Mouse (Mus musculus) embryo, embryonic 10 days (tissue): ENCODE measurements at regions not wholly inside any gene's neighbourhood (a gene's known extent, or its start where the extent isn't known, plus 50 kb on each side); places are given as distances from the start of the nearest gene placed in this dataset.

Source experiments
- DNase-seq: peaks from one replicate; pipeline ENCODE4 v3.0.0-alpha.2; 2015; ENCODE audit warnings: low spot score

DNA sequence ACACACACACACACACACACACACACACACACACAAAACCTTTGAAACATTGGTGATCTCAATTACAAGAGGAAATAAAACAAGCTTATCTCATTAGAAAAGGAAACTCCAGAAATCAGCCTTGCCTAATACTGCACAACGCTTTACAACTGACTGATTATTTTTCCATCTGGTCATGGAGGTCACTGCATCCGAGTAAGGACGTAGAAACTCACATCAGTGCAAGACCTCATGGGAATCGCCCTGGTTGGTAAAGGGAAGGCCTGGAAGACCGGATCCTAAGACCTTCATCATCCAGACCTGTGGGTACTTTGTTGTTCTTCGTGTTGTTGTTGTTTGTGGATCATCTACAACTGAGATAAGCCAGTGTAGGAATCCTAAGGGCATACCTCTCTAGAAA is 77.8 kb upstream of the Sestd1 start:
- no peak for DNase-seq

DNA sequence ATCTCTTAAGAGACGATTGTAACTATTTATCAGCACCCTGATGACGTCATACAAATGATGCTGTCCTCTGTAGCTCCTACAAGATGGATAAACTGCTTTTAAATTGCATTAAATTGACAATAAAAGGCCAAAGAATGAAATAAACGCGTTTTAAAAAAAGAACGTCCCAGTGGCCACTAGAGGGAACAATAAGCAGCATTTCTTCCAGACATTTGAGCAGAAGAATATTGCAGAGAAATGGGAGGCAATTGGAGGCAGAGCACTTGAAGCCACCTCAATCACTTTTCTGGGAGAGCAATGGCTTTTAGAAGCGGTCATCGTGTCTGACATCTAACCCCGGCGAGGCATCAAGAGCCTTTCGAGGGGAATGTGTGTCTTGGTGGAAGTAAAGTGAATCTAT is 76.4 kb upstream of the Sestd1 start:
- no peak for DNase-seq

DNA sequence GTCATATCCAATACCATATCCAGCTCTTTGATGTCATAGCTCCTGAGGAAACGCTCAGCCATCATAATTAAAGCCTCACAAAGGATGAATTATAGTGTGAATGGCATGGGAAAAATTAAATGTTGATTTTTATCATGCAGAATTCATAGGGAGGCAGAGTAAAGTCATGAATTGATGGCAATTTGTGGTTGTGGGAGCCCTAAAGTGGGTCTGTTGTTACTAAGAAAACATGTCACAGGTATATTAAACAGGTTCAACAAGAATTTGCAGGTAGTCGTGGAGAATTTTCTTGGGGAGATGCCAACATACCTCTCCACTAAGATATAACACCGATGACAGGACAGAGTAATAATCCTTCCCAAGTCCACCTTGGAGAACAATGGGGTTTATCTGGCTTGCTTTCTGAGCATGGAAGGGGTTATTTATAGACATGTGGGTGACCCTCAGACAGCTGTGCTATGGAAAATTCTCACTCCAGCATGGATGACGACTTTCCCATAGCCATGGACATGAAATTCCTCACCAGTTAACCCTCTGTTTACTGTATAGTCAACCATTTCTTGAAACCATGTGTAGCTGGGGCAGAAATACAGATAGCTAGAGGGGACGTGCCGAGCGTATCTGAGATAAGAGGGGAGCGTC is 71.7 kb upstream of the Sestd1 start:
- DNase-seq, result no peak

DNA sequence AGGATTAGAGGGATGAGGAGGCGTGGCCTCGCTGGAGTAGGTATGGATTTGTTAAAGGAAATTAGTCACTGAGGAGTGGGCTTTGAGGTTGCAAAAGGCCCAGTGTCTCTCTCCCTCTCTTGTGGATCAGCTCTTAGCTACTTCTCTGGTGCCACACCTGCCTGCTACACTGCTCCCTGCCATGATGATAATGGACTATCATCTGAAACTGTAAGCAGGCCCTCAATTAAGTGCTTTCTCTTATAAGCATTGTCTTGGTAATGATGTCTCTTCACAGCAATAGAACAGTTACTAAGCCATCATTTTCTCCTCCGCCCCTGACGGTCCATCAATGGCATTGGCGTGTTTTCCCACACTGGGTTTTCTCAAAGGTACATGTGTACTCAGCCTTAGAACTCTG is 66.6 kb upstream of the Sestd1 start:
- no peak for DNase-seq

DNA sequence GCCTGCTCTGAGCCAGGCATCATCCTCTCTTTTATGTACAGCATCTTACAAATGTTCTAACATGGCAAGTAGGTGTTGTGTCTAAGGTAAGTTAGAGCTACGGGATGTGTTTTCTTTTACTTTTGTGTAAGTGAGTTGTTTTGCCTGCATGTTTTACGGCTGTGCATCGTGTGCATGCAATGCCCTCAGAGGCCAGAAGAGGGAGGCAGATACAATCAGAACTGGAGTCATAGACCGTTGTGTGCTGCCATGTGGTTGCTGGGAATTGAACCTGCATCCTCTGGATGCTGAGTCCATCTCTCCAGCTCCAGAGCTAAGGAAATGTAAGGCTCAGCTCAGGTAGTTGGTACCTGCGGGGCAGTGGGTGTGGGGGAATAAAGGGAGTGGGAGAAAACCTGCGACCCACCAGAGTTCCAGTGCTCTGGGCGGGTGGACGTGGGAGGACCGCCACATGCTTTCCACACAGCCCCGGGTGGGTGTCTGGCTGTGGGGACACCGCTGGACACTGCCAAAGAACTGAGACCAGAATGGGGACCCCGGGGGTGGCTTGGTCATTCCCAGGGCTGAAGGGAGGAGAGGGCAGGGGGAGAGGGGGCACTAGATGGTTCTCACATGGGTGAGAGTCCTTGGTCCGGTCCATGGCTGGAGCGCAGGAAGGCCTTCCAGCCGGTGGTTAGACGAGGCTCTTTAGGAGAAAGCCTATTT is 63.5 kb upstream of the Sestd1 start:
- no peak for DNase-seq

DNA sequence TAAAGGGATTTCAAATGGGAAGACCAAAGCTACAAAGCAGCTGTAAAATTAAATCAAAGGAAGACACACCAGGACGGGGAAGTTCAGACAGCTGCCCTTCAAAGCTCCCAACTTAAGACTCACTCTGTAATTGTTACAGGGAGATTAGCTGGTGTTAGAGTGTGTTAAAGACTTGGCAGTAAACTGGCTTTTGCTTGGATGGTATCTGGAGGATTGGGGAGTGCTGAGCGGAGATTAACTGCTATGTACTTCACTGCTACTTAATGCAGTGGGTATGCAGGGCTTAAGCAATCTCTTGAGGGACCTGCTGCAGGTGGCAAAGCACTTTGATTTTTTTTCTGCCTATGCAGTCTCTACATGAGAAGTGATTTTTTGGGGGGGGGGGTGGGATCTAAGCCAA is 62.0 kb upstream of the Sestd1 start:
- DNase-seq, result no peak

DNA sequence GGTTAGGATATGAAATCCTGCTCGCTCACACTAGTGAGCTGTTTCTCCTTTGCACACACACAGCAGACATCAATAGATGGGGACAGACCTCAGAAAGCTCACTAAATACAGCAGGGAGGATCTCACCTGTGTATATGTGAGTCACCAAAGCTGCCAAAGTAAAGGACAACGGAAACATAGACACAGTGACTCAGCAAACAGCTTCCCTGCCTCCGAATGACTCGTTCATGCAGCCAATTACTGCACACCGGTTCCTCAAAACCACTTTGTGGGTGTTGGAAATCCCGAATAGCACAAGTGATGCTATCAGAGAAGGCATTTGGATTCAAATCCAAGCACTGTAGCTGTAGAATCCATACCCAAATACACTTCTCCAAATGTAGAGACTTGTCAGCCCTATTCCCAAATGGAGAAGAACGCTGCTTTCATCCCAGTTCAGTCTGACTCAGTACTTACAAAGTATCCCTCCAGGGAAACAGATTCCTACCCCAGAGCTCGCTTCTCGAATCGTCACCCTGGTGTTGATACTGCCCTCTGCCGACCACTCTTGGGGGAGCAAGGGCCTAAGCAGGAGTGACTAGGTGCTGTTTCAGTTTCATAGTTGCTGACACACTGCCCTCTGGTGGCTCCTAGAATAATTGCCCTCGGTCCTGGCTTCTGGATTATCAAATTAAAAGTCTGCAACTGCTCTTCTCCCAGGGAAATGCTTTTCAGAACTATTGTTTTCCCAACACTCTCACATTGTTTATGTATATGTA is 61.4 kb upstream of the Sestd1 start:
- peak; percentile 95 for DNase-seq

DNA sequence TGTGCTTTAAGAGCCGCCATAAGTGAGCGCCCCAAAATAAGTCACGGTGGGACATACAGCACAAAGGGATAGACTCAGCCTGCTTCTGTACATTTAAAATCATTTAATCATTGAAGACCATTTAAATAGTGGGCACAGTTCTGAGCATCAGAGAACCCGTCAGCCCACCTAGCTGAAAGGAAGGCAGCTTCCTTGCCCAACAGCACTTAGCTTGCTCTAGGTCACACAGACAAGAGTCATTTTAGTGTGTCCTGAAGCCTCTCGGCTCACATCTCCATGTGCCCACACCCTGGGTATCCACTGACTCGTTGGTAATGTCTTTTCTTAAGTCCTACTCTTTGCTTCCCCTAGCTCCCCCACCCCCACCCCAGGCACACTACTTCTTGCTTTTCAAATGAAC is 59.7 kb upstream of the Sestd1 start:
- DNase-seq, result no peak

DNA sequence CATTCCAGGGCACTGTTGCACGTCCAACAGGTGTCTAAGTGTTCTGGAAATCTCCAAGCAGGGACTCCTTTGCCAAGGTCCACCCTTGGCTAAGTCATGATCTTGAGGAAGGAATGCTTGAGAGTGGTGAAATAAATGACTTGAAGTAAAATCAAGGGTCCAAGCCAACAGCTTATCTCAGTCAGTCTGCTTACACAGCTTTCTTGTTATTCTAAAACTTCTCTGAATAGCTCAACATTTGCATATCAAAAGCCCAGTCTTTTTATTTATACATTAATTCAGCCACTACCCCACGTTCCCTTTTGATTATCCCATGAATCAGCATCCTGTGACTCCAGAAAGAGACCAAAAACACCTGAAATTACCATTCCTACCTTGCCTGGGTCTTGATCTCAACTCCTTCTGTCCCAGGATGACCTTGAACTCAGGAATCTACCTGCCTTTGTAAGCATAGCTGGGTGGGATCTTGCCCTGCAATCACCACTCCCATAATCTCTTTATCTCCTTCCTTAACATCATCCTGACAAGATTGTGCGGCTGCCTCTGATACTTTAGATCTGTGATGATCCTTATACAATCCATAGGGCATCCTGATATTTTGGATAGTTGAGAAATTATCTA is 57.5 kb upstream of the Sestd1 start:
- DNase-seq, result no peak

DNA sequence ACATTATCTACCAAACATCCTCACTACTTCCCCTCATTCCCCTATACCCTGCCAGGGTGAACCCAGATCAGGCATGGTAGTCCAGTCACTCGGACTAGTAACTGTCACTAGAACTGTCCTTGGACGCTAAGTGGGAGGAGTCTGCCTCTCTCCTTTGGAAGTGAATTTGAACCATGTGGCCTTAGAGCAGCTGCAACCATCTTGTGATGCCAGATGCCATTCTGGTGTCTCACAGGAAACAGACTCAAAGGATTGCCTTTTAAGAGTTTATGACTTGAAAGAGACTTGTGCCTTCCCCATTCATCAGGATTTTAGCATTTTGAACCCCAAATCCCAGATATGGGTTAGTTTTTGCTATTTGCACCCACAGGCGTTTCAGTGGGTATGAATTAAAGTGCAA is 56.9 kb upstream of the Sestd1 start:
- no peak for DNase-seq

DNA sequence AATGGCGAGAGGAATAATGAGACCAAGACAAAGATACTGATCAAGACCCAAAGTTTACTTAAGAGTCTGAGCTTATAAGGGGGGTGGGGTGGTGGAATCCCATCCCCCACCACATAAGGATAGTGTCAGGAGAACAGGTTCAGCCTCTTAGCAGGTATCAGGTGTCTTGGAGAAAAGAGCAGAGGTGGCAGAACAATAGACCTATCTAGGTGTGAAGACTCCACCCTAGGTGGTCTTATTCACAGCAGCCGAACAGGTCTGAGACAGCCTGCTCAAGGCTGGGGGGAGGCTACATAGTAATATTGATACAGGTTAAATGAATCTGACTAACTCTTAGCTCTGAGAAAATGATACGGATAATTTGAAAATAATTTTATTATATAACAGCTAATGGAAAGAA is 56.4 kb upstream of the Sestd1 start:
- no peak for DNase-seq

DNA sequence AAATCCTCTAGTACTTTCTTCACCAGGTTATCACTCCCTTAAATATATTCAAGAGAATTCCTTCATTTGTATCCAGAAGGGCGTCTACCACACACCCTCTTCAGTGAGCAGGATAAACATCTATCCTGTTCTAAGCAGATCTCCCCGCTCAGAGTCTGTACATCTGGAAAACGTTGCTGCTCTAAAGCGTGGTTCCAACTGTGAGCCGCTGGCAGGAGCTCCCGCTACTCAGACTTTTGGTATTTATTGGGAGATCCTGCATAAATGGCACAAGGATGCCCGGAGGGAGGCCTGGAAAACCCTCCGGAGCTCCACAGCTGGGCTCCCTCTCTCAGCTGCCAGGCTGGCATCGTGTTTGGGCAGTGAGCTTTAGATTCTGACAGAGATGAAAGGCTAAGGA is 54.3 kb upstream of the Sestd1 start:
- no peak for DNase-seq

DNA sequence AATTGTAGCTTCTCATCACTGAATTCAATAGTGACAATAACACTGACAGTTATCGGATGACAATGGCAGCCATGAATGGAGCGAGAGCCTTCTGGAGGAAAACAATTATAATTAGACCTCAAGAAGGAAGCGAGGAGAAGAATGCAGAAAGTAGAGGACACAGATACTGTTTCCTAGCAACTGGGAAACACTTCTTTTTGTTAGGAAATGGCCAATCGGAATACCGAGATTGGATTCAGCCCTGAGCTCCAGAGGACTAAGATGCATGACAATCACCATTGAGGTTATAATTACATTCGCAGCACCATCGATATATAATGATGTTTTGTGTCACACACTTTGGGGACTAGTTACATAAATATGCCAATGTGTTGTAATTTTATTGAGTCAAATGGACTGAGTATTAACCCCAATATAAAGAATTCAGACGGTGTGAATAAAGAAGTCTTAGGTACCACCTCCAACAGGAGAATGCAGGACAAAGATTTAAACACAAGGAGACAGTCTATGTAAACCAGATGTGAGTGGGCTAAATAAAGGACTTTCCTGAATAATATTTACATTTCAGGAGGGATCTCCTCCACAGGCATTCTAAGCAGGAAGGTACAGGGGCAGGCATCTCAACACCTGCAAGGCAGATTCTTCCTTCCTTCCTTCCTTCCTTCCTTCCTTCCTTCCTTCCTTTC is 53.1 kb upstream of the Sestd1 start:
- no peak for DNase-seq
